Mouse (Mus musculus) CD4-positive naive resting alpha-beta T cell, adult 57 days (primary cell): ENCODE measurements around the gene Cpa2. TPM values are rescaled to one million over a fixed set of nuclear protein-coding genes. Genes with fewer than 3 reads are reported as not detected.

Source experiments
- total RNA-seq: library from RNA; stranded (reverse); gene quantifications from one replicate; pipeline ENCODE4 v1.2.4, GENCODE M21; 2023

Cpa2 gene
- total RNA-seq, result not detected

GRCm38 (mm10) chr6:30541009-30541799 lies at the start of gene Cpa2:
TSS of gene Cpa2 (plus strand) at chr6:30541582.

GRCm38 (mm10) chr6:30509265-30510239 lies 31.8 kb upstream of the Cpa2 start, which contains the start of the genes Tmem209 and Ssmem1:
TSS of gene Tmem209 (minus strand) at chr6:30509783.
TSS of gene Ssmem1 (plus strand) at chr6:30509849.

DNA sequence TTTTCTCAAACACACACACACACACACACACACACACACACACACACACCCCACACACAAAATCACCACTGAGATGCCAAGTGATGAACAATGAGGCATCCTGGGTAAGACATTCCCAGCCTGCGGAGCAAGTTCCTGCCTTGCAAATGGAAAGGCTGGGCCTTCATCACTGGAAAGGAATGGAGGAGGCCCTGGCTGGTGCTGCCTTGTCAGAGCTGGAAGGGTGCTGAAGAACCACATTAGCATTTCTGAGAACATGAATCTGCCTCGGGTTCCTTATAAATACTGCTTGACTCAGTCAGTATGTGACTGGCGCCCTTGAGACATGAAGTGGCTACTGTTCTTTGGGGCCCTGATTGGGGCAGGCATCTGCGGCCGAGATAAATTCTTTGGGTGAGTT lies 26.7 kb downstream of the Cpa2 start, which contains the start of gene Cpa4:
TSS of gene Cpa4 (plus strand) at position 301 of the 400 bp plus-strand sequence.

GRCm38 (mm10) chr6:30610710-30611109 lies 69.3 kb downstream of the Cpa2 start, which contains the start of gene Cpa5:
TSS of gene Cpa5 (plus strand) at chr6:30611010.

Other genes with a start within 250 kb of the Cpa2 start
- gene Ube2h, start 237.0 kb upstream of the Cpa2 start, total RNA-seq, result 147 TPM
- gene Zc3hc1, start 150.6 kb upstream of the Cpa2 start, total RNA-seq, result 30.3 TPM
- 20.9 TPM for gene Klhdc10, start 139.7 kb upstream of the Cpa2 start, total RNA-seq
- gene Tmem209, start 31.8 kb upstream of the Cpa2 start, total RNA-seq, result 41.0 TPM
- 2.6 TPM for gene Ssmem1, start 31.7 kb upstream of the Cpa2 start, total RNA-seq
- gene Cpa4, start 26.8 kb downstream of the Cpa2 start, total RNA-seq, result not detected
- gene Cpa5, start 69.4 kb downstream of the Cpa2 start, total RNA-seq, result not detected
- 0.74 TPM for gene Cpa1, start 97.6 kb downstream of the Cpa2 start, total RNA-seq
- 14.0 TPM for gene Cep41, start 152.2 kb downstream of the Cpa2 start, total RNA-seq
- gene Mest, start 182.0 kb downstream of the Cpa2 start, total RNA-seq, result not detected